Mouse (Mus musculus) brain, adult 2 months (tissue): ENCODE measurements around the gene Pakap.
A peak's percentile ranks its signal among the peaks of the same experiment; 100 is the strongest.

Source experiments
- DNase-seq: peaks from one replicate; pipeline ENCODE4 v3.0.0; 2011; ENCODE audit warnings: low read depth, low spot score

Gene Pakap

GRCm38 (mm10) chr4:57914193-57915190, 346.5 kb downstream of the Pakap start:
- DNase-seq, result peak; percentile 23

- peak; percentile 91 for DNase-seq
These were observed 347.4 kb downstream of the Pakap start for GRCm38 (mm10) chr4:57915216-57915965.

- DNase-seq, result peak; percentile 71
These were observed 348.3 kb downstream of the Pakap start, which contains the start of gene D630039A03Rik for GRCm38 (mm10) chr4:57916201-57916661. Gene D630039A03Rik, minus strand, starts transcription at chr4:57916297.

- no peak for DNase-seq
These were observed 348.7 kb downstream of the Pakap start for GRCm38 (mm10) chr4:57916711-57917110.

DNA sequence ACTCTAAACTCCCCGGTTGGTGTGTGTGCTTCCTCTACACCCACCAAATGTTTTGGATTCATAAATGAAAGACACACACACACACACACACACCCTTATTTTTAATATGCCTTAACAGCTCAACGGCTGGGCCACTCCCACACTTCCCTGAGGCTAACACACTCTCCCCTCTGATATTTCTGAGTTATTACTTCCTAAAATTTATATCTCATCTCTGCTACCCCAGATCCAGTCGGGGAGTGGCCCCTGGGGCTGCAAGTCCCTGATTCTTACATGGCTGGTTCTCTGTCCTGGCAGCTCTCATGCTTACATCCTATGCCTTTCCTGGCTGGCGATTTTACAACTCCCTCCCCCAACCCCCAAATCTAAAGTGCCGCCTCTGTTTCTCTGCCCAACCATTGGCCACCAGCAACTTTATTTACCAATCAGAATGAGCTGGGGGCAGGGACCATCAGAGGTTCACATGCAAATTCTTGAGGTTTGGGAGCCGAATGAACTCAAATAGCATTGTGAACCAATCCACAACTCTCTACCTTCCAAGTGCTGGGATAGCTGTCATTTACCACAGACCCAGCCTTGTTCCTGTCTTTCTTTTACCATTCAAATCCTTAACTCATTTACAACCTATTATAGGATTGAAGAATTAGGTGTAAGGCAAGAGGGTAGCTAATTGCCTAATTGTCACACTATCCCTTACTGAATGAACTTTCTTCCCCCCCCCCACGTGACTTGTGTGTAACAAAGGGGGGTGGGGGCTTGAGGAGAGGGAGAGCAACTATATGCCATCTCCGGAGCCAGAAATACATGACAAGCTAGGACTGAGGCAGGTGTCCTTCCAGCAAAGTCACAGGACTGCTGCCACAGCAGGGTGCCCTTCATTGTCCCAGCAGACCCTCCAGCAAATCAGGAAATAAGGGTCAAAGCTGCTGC, 351.8 kb downstream of the Pakap start:
- no peak for DNase-seq

- no peak for DNase-seq
These were observed 352.5 kb downstream of the Pakap start for GRCm38 (mm10) chr4:57920522-57920921.

DNA sequence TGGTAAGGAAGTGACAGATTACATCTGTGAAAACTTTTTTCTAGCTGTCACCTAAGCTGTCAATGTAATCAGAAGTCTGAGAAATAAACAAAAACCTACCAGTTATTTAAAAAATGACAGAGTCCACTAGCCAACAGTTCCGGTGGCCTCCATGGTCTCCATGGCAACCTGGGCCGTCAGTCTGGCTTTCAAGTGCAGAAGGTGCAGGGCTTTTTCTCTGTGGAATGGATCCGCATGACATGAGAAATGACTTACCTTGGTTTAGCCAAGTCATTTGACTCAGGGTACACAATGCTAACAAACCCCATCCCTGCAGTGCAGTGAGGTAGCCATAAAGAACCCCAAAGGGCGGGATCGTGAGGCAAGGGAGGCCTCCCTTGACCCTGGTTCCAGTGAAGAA, 354.2 kb downstream of the Pakap start:
- no peak for DNase-seq

GRCm38 (mm10) chr4:57924556-57925071, 356.6 kb downstream of the Pakap start:
- no peak for DNase-seq

- DNase-seq, result peak; percentile 63
These were observed 359.7 kb downstream of the Pakap start for GRCm38 (mm10) chr4:57927464-57928205.

DNA sequence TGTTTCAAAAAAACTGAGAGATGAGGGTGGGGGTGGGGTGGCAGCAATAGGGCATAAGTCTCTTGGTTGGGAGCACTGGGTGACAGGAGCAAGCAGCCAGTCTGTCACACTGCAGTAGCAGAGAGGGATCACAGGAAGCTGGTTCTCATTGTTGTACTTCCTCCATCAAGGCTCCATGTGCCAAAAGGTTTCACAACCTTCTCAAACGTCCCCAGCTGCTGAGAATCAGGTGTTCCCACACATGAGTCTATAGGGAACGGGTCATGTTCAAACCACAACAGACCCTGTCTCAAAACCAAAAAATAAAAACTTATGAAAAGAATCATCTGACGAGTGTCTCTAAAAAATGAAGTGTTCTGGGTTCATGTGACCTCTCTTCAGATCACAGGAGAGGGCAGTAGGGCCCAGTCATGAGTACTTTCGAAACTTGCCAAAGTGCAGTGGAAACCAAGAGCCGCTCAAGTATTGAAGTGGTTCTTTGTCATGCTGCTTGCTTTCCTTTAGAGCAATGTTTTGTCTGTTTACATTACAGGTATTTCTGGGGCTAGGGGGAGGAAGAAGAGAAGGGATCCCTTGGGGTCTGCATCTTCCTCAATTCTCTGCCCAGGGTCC, 362.7 kb downstream of the Pakap start:
- DNase-seq, result no peak

DNA sequence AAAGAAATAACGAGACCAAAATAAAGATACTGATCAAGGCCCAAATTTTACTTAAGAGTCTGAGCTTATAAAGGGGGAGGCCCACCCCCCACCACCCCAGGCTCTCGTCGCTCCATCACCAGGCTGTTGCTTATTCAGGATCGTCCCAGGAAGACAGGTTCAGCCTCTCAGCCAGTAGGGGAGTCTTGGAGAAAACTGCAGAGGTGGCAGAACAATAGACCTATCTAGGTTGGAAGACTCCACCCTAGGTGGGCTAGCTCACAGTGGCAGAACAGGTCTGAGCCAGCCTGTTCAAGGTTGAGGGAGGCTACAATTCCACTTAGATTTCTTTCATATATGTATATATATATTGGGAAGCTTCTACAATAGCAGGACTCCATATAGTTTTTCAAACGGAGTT, 366.2 kb downstream of the Pakap start:
- DNase-seq, result no peak

GRCm38 (mm10) chr4:57937292-57937691, 369.3 kb downstream of the Pakap start:
- DNase-seq, result no peak

GRCm38 (mm10) chr4:57940631-57941030, 372.7 kb downstream of the Pakap start:
- no peak for DNase-seq

DNA sequence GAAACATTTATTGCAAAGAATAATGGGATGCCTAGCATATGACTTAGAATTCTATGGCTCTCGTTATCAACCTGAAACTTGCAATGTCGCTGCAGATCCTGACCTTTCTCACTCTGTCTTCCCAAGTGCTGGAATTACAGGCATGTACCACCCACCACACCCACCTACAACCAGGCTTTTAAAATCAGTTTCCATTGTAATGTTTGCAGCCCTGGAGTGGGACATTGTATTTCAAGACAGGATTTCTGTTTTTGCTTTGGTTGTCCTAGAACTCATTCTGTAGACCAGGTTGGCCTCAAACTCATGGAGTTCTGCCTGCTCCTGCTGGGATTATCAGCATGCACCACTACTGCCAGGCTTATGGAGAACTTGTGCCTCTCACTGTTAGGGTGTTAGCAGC, 374.9 kb downstream of the Pakap start:
- no peak for DNase-seq
